Mouse (Mus musculus) embryonic facial prominence, embryonic 14.5 days (tissue): ENCODE data around the gene Olfr1373. TPM values are rescaled to one million over a fixed set of nuclear protein-coding genes. Genes with fewer than 3 reads are reported as not detected.
A peak's percentile ranks its signal among the peaks of the same experiment; 100 is the strongest.
"Not testable (repeated sequence)": the region's sequence is repeated elsewhere in the genome, so short reads cannot be mapped to it uniquely, and the experiment has no call there.

Experiments
- ATAC-seq: fragments of 200-750 bp; cut with Nextera tagmentation; 2 replicates; pipeline ENCODE4 v1.8.0; 2017; ENCODE audit warnings: low read depth, moderate number of reproducible peaks, moderate TSS enrichment
- DNase-seq: peaks from one replicate; pipeline ENCODE4 v3.0.0-alpha.2; 2015; ENCODE audit warnings: low spot score
- H3K27ac ChIP-seq: fragments of 300-500 bp; sonication (generic); replicated peaks from 2 replicates; pipeline ENCODE4 v1.5.1; 2014; ENCODE audit warnings: low read depth, mild to moderate bottlenecking, low read length, moderate library complexity
- H3K27me3 ChIP-seq: fragments of 300-500 bp; sonication (generic); replicated peaks from 2 replicates; pipeline ENCODE4 v1.6.1; 2014; ENCODE audit warnings: low read length; ENCODE audit not compliant: control insufficient read depth, insufficient read depth
- H3K36me3 ChIP-seq: fragments of 300-500 bp; sonication (generic); 2 replicates; pipeline ENCODE4 v1.6.1; 2014; ENCODE audit warnings: low read length, mixed read lengths; ENCODE audit not compliant: control insufficient read depth, insufficient read depth
- H3K4me1 ChIP-seq: fragments of 300-500 bp; sonication (generic); 2 replicates; pipeline ENCODE4 v1.6.1; 2014; ENCODE audit warnings: antibody characterized with exemption, low read length; ENCODE audit not compliant: control insufficient read depth, insufficient read depth
- H3K4me2 ChIP-seq: fragments of 300-500 bp; sonication (generic); 2 replicates; pipeline ENCODE4 v1.6.1; 2014; ENCODE audit warnings: low read depth, mild to moderate bottlenecking, low read length, moderate library complexity, mixed read lengths
- H3K4me3 ChIP-seq: fragments of 300-500 bp; sonication (generic); 2 replicates; pipeline ENCODE4 v1.5.1; 2014; ENCODE audit warnings: low read depth, mild to moderate bottlenecking, low read length
- H3K9ac ChIP-seq: fragments of 300-500 bp; sonication (generic); 2 replicates; pipeline ENCODE4 v1.6.1; 2014; ENCODE audit warnings: low read depth, mild to moderate bottlenecking, low read length, moderate library complexity, mixed read lengths
- H3K9me3 ChIP-seq: fragments of 300-500 bp; sonication (generic); 2 replicates; pipeline ENCODE4 v1.6.1; 2016; ENCODE audit warnings: low read length; ENCODE audit not compliant: control insufficient read depth
- WGBS: fragments of 180-500 bp; shearing (Covaris S2); extraction: QIAGEN DNeasy Blood & Tissue Kit; methylation state at CpG from one replicate; pipeline ENCODE4 v1.1.7; 2014; 5-methylcytosine and 5-hydroxymethylcytosine counted together
- polyA plus RNA-seq: library from polyadenylated mRNA; unstranded; fragments of >200 nt; fragmentation: Nextera tagmentation; extraction: Ambion mirVana; gene quantifications from 2 replicates; pipeline ENCODE4 v1.2.1, GENCODE M21; 2014

Gene Olfr1373
- not detected in 2 replicates for polyA plus RNA-seq

DNA sequence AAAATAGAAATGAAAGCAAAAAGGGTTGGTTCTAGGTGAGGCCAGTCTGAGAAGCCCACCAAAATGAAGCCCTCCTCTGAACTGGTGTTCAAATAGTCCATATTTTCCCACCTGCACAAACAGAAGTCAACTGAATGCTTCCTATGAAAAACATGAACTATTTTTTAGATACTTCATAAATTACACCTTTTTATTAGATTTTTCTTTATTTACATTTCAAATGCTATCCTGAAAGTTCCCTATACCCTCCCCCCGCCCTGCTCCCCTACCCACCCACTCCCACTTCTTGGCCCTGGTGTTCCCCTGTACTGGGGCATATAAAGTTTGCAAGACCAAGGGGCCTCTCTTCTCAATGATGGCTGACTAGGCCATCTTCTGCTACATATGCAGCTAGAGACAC is at the start of gene Olfr1373:
Olfr1373 (minus strand) TSS at position 101 of the 400 bp plus-strand sequence.
- not testable (repeated sequence) for H3K4me2 ChIP-seq, H3K9ac ChIP-seq, H3K27ac ChIP-seq, H3K36me3 ChIP-seq, ATAC-seq, H3K4me1 ChIP-seq, DNase-seq, H3K4me3 ChIP-seq, H3K9me3 ChIP-seq, H3K27me3 ChIP-seq
- WGBS = 75% methylated on average over 1 of the region's 1 CpGs

DNA sequence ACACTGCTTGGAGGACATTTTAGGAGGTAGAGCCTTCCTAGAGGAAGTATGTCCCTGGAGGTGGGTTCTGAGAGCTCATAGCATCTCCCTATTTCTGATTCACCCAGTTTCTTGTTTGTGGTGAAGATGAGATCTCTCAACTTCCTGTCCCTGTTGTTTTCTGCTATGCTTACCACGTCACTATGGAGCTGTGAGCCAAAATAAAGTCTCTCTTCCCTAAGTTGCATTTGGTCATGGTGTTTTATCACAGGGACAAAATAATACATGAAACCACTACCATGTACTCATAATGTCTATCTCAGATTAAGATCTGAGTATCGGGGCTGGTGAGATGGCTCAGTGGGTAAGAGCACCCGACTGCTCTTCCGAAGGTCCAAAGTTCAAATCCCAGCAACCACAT is 35.3 kb upstream of the Olfr1373 start:
- not testable (repeated sequence) for H3K27ac ChIP-seq, H3K9me3 ChIP-seq

GRCm38 (mm10) chr11:52179897-52180296 is 34.6 kb upstream of the Olfr1373 start:
- not testable (repeated sequence) for H3K36me3 ChIP-seq, H3K27me3 ChIP-seq, H3K4me1 ChIP-seq, DNase-seq, H3K27ac ChIP-seq, H3K9me3 ChIP-seq, H3K4me3 ChIP-seq, H3K4me2 ChIP-seq, H3K9ac ChIP-seq, ATAC-seq
- WGBS = no CpG with 5 or more reads among the region's 3 CpGs

More for the DNA sequence above, 35.3 kb upstream of the Olfr1373 start:
- not testable (repeated sequence) for H3K4me3 ChIP-seq, H3K36me3 ChIP-seq, H3K4me2 ChIP-seq, H3K4me1 ChIP-seq, H3K9ac ChIP-seq, DNase-seq, H3K27me3 ChIP-seq, ATAC-seq
- WGBS = 87% methylated on average over 4 of the region's 4 CpGs

DNA sequence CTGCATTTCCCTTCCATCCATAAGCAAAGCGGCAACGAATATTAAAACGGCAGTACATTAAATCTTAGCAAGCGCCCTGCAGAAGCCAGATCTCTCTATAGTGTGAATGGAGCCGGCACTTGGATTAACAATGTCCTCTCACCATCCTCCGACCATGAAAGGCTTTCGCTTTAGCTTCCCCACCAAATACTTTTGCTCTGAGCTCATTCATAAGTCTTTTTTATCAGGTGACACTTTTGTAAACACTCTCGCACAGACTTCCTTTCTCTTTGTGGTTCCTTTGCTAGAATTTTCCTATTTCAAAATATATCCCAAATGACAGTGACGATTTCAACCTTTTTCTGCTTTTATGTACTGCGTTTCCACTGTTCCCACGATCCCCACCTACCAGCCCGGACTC is 23.1 kb upstream of the Olfr1373 start:
- no peak overlapping the region for H3K27ac ChIP-seq
- 21% methylated on average over 12 of the region's 12 CpGs for WGBS
- no peaks in the 10 kb centered on the region for H3K9me3 ChIP-seq
- H3K4me2 ChIP-seq = peak overlapping the region; percentile 59
- peak overlapping the region; percentile 40 for H3K4me3 ChIP-seq
- DNase-seq (no peak), ATAC-seq (0 out of 2 replicates have a peak, but pooled peaks have one; percentile 30)
- peaks cover 40% of the 10 kb centered on the region for H3K27me3 ChIP-seq
- no peak overlapping the region for H3K9ac ChIP-seq
- H3K36me3 ChIP-seq = no peaks in the 10 kb centered on the region
- H3K4me1 ChIP-seq = no peaks in the 10 kb centered on the region

- peak; percentile 85 for ATAC-seq
- not testable (repeated sequence) for H3K9ac ChIP-seq, H3K4me1 ChIP-seq, H3K27ac ChIP-seq, DNase-seq, H3K36me3 ChIP-seq, H3K9me3 ChIP-seq
- H3K4me2 ChIP-seq = peak overlapping the region; percentile 59
- WGBS = 0% methylated on average over 9 of the region's 42 CpGs
- H3K4me3 ChIP-seq = peak overlapping the region; percentile 40
- peaks cover 40% of the 10 kb centered on the region for H3K27me3 ChIP-seq
These were observed 22.6 kb upstream of the Olfr1373 start for GRCm38 (mm10) chr11:52167901-52168302.

- Histone ChIP-seq H3K27me3 (peaks cover 40% of the 10 kb centered on the region), H3K27ac (no peak overlapping the region), H3K9ac (no peak overlapping the region), H3K36me3 (no peaks in the 10 kb centered on the region), H3K4me3 (no peak overlapping the region; the same call in 1 of the 2 replicates), H3K4me2 (0 out of 2 replicates have a peak overlapping the region, but pooled peaks have one; percentile 23), H3K9me3 (no peaks in the 10 kb centered on the region), H3K4me1 (no peaks in the 10 kb centered on the region)
- no peak for DNase-seq
- 2% methylated on average over 21 of the region's 21 CpGs for WGBS
- ATAC-seq = no peak
These were observed 21.8 kb upstream of the Olfr1373 start for GRCm38 (mm10) chr11:52167126-52167525.

DNA sequence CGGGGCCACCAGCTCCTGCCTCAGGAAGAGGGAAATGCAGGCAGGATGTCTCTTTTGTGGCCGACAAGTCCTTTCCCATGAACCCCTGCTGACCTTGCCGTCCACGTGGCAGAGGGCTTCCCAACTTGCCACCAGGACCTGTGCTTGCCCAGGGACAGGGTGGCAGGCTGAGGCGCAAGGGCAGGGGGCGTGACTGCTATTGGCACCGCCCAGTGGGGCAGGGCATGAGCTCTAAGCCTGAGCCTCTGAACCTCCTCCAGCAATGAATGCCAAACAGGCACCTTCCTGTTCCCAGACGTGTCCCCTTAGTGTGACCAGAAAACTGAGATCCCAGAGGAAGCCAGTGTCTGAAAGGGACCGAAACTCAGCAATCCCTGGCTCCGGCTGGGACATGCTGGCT is 18.6 kb upstream of the Olfr1373 start:
- no peak overlapping the region for H3K4me3 ChIP-seq
- H3K9ac ChIP-seq = no peak overlapping the region
- no peaks in the 10 kb centered on the region for H3K4me1 ChIP-seq
- no peak for ATAC-seq
- no peaks in the 10 kb centered on the region for H3K36me3 ChIP-seq
- no peak overlapping the region for H3K4me2 ChIP-seq
- H3K27ac ChIP-seq = no peak overlapping the region
- peaks cover 29% of the 10 kb centered on the region for H3K27me3 ChIP-seq
- 36% methylated on average over 10 of the region's 10 CpGs for WGBS
- DNase-seq = no peak
- no peaks in the 10 kb centered on the region for H3K9me3 ChIP-seq

DNA sequence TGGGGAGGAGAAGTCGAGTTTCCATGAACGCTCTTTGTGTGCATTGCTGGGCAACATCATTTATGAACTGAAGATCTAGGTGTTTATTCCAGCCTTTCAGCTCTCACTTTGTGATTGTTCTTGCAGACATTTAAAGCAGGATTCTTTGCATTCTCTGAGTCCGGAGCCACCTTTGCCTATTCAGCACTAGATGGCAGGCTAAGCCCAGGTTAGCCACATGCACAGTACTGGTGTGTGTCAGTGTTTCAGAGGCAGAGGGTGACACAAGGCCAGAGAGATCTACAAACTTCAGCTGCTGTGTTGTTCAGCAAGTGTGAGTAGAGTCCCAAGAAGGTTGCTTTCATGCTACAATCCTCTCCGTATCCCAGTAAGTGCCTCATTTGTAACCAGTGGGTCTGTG is 1.7 kb downstream of the Olfr1373 start:
- ATAC-seq = peak; percentile 88
- not testable (repeated sequence) for H3K4me1 ChIP-seq, H3K4me3 ChIP-seq, H3K27me3 ChIP-seq, H3K4me2 ChIP-seq, H3K9ac ChIP-seq, H3K36me3 ChIP-seq, H3K27ac ChIP-seq, H3K9me3 ChIP-seq
- WGBS = 37% methylated on average over 4 of the region's 4 CpGs
- peak; percentile 72 for DNase-seq

DNA sequence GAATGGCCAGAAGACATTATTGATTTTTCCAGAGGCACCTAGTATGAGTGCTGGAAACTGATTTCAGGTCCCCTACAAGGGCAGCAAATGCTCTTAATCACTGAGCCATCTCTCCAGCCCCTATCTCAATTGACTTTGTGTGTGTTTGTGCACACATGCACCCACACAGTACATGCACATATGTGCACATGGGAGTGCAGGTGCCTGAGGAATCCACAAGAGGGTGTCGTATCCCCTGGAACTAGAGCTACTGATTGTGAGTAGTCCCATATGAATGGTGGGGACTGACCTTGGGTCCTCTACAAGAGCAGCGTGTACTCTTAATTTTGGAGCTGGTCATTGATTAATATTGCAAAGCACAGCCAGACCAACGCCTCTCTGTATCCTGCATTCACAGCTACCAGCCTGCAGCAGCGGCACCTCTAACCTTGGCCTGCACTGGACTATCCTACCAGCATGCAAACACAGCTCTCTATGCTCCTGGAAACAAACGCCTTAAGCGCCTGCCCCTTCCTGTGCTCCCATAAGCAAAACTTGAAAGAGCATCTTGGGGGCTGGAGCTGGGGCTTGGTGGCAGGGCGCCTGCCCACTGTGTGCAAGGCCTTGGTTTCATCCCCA is 14.8 kb downstream of the Olfr1373 start:
- WGBS = 80% methylated on average over 7 of the region's 7 CpGs
- Histone ChIP-seq H3K4me2 (no peak overlapping the region), H3K9ac (no peak overlapping the region), H3K9me3 (peaks cover 11% of the 10 kb centered on the region; the same call in 1 of the 2 replicates), H3K4me1 (no peaks in the 10 kb centered on the region), H3K36me3 (0 out of 2 replicates have a peak, but pooled peaks cover 13% of the 10 kb centered on the region), H3K27me3 (no peaks in the 10 kb centered on the region), H3K4me3 (no peak overlapping the region), H3K27ac (no peak overlapping the region)
- ATAC-seq (no peak), DNase-seq (no peak)
